Mouse (Mus musculus): ENCODE measurements around the gene Fam166a.
"Not testable (repeated sequence)": the region's sequence is repeated elsewhere in the genome, so short reads cannot be mapped to it uniquely, and the experiment has no call there.

Gene Fam166a

DNA sequence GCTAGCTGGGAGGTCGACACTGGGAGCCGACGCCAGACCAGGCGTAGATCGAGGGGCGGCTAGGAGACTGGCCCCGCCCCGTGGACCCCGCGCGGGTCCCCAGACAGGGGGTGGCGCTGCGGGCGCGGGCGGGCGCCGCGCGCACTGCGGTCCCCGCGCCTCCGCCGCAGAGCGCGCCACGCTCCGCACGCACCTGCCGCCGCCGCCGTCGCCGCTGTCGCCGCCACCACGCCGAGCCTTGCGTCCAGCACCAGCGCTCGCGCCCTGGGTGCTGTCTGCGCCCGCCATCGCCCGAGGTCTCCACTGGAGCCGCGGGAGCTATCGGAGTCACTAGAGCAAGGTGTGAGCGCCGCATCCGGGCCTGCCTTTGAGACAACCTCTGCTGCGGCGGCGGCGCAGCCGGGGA is 23.6 kb downstream of the Fam166a start, which contains the start of the genes Rnf208 and Cysrt1:
TSS of gene Rnf208 (plus strand) at position 155 of the 406 bp plus-strand sequence.
TSS of gene Cysrt1 (minus strand) at position 352 of the 406 bp plus-strand sequence.
- peak; percentile 44 for DNase-seq (ENCODE audit: low spot score)

DNA sequence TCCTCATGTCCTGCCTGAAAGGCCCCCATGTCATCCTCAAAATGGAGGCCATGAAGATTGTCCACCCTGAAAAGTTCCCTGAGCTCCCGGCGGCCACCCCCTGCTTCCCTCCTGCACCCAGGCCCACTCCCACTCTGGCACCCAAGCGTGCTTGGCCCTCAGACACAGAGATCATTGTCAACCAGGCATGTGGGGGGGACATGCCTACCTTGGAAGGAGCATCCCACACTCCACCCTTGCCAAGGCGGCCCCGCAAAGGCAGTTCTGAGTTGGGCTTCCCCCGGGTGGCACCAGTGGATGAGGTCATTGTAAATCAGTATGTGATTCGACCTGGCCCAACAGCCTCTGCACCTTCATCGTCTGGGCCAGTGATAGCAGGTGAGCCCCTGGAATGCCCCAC is 24.8 kb downstream of the Fam166a start:
- DNase-seq (ENCODE audit: low spot score), result no peak

DNA sequence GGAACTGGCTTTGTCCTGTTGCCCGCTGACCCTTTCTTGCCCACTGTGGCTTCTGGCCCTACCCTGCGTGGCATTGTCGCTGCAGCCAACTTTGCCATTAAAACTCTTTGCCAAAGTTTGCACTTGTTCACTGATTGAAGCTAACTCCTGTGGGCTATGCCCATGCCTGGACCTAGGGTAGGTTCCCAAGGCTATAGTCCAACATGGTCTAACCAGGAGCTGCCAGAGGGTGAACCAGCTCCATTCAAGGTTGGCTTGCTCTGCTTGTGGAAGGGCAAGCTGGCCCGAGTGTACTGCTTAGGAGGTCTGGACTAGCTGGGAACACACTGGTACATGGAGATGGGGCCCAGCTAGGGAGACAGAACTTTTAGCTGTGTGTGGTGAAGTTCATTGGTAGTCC is 25.6 kb downstream of the Fam166a start:
- DNase-seq (ENCODE audit: low spot score), result no peak

DNA sequence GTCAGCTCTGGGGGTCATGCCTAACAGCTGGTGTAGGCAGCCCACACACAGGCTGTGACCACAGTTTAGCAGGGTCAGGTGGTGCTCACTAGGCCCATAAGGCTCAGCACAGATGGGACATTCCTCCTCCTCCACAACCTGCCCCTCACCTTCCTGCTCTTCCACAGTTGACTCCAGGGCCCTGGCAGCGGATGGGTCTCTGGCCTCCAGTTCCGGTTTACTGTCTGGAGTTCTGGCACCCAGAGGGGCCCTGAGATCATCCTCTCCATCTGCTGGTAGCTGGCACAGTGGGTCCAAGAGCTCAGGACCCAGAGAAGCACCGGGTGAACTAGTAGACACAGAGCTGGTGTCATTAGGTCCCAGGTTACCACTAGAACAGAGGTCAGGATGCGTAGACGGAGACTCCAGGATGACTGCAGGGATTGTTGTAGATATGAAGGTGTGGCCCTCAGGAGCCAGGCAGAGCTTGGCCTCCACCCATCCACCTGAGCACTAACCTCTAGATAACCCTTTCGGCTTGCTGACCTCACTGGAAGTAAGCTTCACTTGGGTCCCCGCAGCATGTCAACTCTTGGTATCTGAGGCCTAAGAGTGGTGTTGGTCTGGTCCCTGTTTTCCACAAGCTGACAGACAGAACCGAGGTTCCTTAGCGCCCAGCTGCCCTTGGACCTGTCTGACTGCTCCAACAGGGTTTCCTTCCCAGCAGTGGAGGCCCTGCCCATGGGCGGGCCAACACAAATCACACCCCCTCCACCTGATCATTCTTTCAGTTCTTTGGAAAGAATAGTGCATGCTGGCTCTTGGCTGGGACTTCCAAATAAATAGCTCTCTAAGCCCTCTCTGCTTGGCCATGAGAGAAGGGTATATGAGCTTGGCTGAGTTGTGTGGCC is 27.9 kb downstream of the Fam166a start, which contains the start of gene AL732309.1:
TSS of gene AL732309.1 (minus strand) at position 681 of the 890 bp plus-strand sequence.
- DNase-seq (ENCODE audit: low spot score), result no peak

DNA sequence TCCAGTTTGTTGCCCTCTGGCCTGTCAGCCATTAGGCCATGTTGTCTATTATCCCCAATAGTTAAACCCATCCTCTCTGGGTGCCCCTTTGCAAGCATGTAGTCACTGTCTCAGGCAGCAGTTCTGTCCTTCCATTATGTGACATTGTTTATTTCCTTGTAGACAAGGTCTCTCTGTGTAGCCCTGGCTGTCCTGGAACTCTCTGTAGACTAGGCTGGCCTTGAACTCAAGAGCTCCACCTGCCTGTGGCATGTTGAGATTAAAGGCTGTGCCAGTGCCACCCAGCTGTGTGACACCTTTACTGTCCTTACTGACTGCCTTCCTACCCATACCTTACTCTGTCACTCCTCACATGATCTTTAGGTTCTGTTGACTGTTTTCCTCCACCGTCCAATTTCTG is 33.8 kb downstream of the Fam166a start:
- DNase-seq (ENCODE audit: low spot score), result peak; percentile 33

DNA sequence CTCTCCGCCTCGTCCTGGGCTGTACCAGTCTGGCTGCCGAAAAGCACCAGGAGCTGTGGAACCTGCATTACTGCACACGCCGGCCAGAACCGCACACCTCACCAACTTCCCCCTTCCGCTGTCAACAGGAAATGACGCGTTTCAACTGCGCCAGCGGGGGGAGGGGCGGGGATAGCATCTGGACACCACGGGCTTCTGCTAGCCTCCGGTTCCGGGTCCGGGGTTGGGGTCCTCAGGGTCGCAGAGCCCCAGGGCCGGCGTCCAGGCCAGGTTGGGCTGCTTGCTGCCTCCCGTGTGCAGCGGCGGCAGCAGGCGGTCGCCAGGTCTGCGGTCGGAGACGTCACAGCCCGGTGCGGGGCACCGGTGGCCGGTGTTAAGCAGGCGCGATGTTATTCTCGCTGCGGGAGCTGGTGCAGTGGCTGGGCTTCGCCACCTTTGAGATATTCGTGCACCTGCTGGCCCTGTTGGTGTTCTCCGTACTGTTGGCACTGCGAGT is 36.8 kb downstream of the Fam166a start, which contains the start of gene Tmem203:
TSS of gene Tmem203 (plus strand) at position 156 of the 496 bp plus-strand sequence.
- DNase-seq (ENCODE audit: low spot score), result peak; percentile 90

DNA sequence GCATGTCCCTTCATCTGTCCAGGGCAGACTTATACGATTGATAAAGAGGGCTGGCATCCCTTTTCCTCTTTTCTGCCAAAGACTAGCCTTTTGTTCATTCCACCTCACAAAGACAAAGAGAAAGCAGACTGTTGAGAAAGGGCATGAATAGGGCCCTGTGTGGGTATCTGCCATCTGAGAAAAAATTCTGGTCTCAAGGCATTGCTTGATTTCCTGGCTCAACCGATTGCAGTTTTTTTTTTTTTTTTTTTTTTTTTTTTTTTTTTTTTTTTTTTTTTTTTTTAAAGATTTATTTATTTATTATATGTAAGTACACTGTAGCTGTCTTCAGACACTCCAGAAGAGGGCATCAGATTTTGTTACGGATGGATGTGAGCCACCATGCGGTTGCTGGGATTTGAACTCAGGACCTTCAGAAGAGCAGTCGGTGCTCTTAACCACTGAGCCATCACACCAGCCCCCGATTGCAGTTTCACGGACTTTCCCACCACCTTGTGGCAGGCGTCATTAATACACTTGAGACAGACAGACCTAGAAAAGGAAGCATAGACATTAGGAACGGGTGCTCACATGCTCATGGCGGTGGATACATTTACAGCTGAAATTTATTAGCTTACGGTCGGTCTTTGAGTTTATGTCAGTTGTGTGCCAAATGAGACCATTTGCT is 38.0 kb downstream of the Fam166a start:
- peak; percentile 73 for DNase-seq (ENCODE audit: low spot score)

DNA sequence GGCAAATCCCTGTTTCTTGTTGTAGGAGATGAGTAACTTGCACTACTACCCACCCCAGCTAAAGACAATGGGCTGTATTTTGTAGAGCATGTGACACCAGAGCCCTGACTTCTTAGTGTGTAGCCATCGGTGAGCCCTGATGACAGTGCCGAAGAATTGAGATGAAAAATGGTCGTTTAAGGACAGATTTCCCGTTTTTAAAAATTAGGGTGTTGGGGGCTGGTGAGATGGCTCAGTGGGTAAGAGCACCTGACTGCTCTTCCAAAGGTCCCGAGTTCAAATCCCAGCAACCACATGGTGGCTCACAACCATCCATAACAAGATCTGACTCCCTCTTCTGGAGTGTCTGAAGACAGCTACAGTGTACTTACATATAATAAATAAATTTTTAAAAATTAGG is 38.7 kb downstream of the Fam166a start:
- DNase-seq (ENCODE audit: low spot score), result not testable (repeated sequence)

DNA sequence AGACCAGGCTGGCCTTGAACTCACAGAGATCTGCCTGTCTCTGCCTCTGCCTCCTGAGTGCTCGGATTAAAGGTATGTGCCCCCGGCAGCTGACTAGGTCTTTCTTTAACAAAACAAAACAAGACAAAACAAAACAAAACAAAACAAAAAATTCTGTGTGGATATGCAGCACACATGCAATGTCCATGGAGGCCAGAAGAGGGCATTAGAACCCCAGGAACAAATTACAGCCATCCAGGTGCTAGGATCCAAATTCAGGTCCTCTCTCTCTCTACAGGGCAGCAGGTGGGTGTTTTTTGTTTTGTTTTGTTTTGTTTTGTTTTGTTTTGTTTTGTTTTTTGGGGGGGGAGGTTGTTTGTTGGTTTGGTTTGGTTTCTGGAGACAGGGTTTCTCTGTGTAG is 40.3 kb downstream of the Fam166a start:
- DNase-seq (ENCODE audit: low spot score), result peak; percentile 20

DNA sequence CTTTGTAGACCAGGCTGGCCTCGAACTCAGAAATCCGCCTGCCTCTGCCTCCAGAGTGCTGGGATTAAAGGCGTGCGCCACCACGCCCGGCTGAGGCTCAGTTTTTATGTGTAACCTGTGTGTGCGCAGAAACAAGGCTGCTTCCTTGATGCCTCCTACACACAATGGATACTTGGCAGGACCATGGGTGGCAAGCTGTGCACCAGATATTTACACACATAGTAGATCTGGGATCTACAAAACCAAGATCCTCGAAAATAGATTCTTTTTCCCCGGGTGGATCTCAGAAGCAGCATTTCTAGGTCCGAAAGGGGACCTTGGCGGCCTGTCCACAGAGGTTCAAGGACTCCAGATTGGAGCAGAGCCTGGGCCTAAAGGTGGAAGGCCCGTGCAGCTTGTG is 43.3 kb downstream of the Fam166a start:
- DNase-seq (ENCODE audit: low spot score), result no peak

DNA sequence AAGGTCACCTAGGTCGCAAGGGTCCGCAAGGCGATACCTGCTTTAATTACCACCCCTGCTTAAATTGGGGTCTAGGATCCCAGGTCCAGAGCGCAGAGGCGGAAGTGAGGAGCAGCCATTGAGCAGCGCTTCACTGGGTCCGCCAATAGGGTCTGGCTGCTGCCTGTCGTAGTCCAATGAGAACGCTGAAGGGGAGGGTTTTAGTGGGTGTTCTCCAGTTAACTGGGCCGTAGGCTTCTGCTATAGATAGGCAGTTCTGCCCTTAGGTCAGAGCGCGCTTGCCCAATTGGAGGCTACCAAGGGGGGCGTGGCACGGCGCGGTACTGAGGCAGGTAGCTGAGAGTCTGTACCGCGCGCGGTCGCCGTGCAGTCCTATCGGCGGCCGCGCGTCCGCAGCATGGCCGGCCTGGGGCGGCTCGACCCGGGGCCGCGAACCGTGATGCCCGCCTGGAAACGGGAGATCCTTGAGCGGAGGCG is 43.8 kb downstream of the Fam166a start, which contains the start of gene Tprn:
TSS of gene Tprn (plus strand) at position 328 of the 477 bp plus-strand sequence.
- peak; percentile 93 for DNase-seq (ENCODE audit: low spot score)

DNA sequence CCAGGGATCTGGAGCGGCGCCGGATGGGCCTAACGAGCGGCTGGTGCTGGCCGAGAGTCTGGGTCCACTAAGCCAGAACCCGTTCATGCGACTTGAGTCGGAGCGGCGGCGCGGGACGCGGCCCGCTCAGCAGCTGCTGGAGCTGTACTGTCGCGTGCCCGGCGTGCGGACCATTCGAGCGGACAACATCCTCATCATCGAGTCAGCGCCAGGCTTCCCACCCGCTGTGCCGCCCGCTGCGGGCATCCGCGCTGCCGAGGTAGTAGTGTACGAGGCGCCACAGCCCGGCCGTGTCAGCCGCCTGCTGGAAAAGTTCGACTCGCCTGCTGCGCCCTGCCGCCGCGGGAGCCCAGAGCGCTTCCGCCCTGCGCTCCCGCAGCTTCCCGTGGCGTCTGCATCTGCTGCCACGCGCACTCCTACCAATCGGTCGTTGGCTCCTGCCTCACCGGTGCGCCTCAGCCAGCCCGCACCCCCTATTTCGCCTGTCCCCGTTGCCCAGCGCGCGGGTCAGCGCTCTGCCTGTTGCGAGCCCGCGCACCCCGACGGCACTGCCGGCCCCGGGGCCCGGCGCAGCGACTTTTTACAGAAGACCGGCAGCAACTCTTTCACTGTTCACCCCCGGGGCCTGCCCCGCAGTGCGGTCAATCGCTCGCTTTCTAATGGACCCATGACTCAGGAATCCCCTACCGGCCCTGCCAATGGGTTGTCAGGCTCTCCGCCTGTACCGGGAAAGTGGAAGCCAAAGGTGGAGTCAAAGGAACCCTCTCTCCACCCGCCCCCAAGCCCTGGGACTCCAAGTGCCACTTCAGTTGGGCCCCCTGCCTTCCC is 44.5 kb downstream of the Fam166a start:
- DNase-seq (ENCODE audit: low spot score), result peak; percentile 72

DNA sequence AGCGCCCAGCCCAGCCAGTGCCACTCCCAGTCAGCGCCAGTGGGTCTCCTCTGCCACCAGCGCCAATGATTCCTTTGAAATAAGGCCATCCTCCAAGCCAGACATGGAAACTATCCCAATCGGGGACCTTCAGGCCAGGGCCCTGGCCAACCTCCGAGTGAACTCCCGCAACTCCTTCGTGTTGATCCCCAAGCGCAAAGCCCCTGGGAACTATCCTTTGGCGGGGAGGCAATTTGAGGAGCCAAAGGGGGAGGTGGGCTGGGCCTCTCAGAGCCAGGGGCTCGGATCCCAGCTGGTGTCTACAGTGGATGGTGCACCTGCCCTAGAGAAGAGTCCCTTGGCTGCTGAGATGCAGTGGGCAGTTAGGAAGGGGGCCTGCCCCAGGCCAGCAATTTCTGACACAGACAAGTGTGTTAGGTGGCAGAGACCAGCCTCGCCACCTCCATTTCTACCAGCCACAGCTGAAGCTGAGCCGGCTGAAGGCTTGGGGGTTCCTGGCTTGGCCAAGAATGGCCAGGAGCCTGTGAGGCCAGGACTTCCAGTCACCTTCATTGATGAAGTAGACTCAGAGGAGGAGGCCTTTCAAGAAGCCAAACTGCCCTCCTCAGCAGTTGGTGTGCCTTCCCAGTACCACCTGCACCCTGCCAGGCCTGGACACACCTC is 45.2 kb downstream of the Fam166a start:
- no peak for DNase-seq (ENCODE audit: low spot score)

DNA sequence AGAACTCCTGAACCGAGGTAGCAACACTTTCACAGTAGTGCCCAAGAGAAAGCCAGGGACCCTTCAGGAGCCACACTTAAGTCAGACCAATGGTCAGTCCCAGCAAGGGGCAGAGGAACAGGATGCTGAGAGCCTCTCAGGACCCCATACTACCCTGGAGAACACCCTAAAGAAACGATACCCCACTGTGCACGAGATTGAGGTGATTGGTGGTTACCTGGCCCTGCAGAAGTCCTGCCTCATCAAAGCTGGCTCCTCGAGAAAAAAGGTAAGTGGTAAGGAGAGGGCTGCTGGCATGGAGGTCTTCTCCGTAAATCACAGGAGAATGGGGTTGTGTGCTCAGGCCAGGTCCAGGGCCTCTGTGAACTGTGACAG is 45.7 kb downstream of the Fam166a start:
- DNase-seq (ENCODE audit: low spot score), result no peak

DNA sequence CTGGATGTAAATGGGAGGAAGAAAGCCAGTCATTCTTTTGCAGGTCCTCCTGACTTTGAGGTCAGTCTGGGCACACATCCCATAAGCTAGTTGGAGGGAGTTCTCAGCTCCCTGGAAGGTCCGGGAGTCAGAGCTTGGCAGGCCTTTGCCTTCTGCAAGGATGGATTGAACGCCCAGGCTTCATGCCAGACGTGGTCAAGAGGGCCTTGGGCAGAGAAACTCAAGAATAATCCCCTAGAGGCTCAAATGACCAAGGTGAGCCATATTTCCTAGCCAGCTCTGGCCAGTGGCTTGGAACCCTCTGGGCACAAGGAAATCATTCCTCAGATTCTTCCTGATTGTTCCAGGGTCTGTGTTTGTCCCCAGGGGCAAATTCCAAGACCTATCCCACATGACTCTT is 46.3 kb downstream of the Fam166a start:
- no peak for DNase-seq (ENCODE audit: low spot score)

DNA sequence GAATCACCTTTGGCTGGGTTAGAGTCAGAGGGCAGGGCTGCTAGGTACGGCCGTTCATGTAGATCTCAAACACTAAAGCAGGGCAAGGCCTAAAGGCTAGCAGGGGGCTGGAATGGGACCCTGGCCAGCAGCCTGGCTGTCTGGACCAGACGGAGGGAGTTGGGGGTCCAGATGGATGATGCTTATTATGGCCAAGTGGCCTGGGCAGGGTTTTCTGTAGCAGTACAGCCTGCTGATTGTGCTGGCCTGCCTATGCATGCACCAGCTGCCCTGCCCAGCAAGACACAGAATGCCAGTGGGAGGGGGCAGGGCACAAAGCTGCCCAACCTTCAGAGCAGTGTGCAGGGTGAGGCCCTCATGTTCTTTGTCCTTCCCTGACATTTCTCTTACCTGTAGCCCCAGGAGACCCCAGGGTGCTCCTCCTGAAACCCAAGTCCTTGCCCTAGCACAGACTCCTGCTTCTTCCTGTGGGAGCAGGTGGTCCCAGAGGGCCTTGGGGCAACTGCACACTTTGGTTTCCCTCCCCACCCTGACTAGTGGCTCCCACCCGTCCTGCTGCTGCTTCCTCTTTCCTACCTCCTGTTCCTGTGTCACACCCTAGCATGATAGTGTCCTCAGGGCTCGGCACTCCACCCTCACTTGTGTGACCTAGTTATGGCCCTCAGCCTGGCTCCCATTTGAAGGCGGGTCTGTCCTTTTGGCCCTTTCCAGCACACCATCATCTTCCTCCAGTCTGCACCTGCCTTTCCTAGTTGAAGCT is 47.5 kb downstream of the Fam166a start:
- DNase-seq (ENCODE audit: low spot score), result no peak

DNA sequence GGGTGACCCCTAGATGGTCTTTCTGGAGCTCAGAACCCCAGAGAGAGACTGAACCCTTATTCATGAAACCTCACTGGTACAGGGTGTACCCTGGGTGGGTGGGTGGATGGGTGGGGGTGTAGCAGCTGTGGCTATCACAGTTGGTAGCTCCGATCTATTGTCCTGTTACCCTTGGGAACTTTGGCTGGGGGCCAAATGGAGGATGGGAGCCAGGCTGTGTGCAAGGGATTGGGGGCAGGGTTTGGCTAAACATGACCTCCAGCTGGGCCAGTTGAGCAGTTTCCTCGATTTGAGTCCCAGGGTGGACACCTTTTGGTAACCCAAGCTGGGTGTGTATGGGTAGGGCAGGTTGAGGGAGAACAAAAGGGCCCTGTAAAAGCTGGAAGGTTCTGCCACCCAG is 48.2 kb downstream of the Fam166a start:
- no peak for DNase-seq (ENCODE audit: low spot score)

DNA sequence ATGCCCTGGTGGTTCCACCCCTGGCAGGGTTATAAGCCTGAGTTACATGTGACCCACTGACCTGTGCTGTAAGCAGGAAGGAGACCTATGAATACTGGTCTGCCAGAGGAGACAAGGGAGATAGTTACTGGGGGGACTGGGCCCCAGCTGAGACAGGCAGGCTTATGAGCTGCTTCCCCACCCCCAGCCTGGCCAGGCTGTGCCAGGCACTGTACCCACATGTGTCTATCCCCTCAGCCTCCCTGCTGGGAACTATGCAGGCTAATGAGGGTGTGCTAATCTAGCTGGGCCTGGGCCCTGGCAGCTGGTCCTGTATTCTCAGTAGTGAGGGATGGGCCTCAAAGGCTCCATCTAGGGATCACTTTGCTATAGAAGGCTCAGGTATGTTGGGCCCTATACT is 48.7 kb downstream of the Fam166a start:
- no peak for DNase-seq (ENCODE audit: low spot score)

DNA sequence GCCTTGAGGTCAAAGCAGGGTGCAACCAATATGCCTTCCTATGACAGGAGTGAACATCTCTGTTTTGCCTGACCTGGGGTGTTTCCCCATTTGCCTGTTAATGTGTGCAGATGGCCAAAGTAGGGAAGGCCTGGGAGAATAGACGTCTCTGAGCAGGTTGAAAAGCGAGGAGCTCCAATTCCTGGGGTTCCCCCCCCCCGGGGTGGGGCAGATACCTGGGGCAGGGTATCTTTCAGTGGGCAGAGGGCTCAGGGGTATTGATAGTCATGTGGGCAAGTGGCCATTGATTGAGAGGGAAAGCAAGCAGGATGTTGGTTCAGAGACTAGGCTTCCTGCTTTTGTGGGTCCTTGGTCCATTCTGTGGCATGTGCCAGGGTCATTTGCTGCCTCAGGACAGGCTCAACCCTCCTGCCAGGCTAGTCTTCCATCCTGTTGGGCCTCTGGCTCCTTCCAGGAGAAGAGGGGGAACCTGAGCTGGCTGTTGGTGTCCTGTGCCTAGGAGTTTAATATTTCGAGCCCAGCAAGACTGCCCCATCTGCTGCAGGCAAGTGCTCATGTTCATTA is 49.3 kb downstream of the Fam166a start:
- no peak for DNase-seq (ENCODE audit: low spot score)

Data from T-cell, adult 2 months (primary cell).